Mouse (Mus musculus): ENCODE data around the gene Tlcd2. TPM values are rescaled to one million over a fixed set of nuclear protein-coding genes. Genes with fewer than 3 reads are reported as not detected.
A peak's percentile ranks its signal among the peaks of the same experiment; 100 is the strongest.

Tlcd2 gene
- polyA plus RNA-seq, 1 experiment from 2014 or later: 11.4 TPM

GRCm38 (mm10) chr11:75467512-75468215, 6.1 kb downstream of the Tlcd2 start:
- H3K27ac ChIP-seq (replicated peaks): peak overlapping the region; percentile 65
- ATAC-seq (ENCODE audit: extremely low read depth, insufficient number of reproducible peaks, low FRiP score, low TSS enrichment): peak; percentile 55
- H3K4me2 ChIP-seq: peak overlapping the region; percentile 95
- peaks cover 34% of the 10 kb centered on the region for H3K4me1 ChIP-seq
- H3K9me3 ChIP-seq: peaks cover 4% of the 10 kb centered on the region; the same call in 1 of the 2 replicates
- 13% methylated on average over 19 of the region's 19 CpGs for WGBS
- no peaks in the 10 kb centered on the region for H3K27me3 ChIP-seq (replicated peaks)
- H3K9ac ChIP-seq: peak overlapping the region; percentile 87
- peak overlapping the region; percentile 63 for H3K4me3 ChIP-seq
- H3K36me3 ChIP-seq: peaks cover 33% of the 10 kb centered on the region

- 60% methylated on average over 7 of the region's 7 CpGs for WGBS
Observed at GRCm38 (mm10) chr11:75468410-75468809, 6.9 kb downstream of the Tlcd2 start.

GRCm38 (mm10) chr11:75469261-75469660, 7.7 kb downstream of the Tlcd2 start:
- H3K4me3 ChIP-seq: no peak overlapping the region
- WGBS: 88% methylated on average over 4 of the region's 4 CpGs
- ATAC-seq (ENCODE audit: extremely low read depth, insufficient number of reproducible peaks, low FRiP score, low TSS enrichment): no peak
- no peak overlapping the region for H3K9ac ChIP-seq
- H3K9me3 ChIP-seq: peaks cover 4% of the 10 kb centered on the region; the same call in 1 of the 2 replicates
- H3K4me2 ChIP-seq: no peak overlapping the region
- no peak overlapping the region for H3K27ac ChIP-seq (replicated peaks)
- no peaks in the 10 kb centered on the region for H3K27me3 ChIP-seq (replicated peaks)
- H3K36me3 ChIP-seq: peaks cover 24% of the 10 kb centered on the region
- H3K4me1 ChIP-seq: peaks cover 21% of the 10 kb centered on the region

More at GRCm38 (mm10) chr11:75468410-75468809, 6.9 kb downstream of the Tlcd2 start:
- Histone ChIP-seq H3K27me3 (replicated peaks) (no peaks in the 10 kb centered on the region), H3K4me3 (peak overlapping the region; percentile 63), H3K36me3 (peaks cover 32% of the 10 kb centered on the region), H3K9ac (peak overlapping the region; percentile 87), H3K4me2 (peak overlapping the region; percentile 95), H3K27ac (replicated peaks) (no peak overlapping the region), H3K9me3 (peaks cover 4% of the 10 kb centered on the region; the same call in 1 of the 2 replicates), H3K4me1 (peaks cover 26% of the 10 kb centered on the region)
- ATAC-seq (ENCODE audit: extremely low read depth, insufficient number of reproducible peaks, low FRiP score, low TSS enrichment): no peak

DNA sequence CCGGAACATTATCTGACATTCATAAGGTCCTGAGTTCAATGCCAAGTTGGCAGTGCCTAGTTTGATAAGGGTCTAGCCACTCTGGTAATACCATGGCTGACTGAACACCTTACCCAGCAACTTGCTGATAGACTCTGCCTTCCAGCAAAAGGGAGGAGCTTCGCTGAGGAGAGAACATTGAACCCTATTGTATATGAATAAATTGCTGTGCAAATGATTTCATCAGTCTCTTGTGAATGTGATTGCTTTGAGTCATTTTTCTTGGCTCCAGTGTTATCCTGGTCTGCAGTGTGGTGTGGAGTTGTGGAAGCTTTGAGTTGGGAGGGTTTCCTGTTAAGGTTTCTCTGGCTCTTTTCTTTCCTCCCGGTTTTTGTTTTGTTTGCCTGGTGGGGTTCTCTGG, 9.2 kb downstream of the Tlcd2 start:
- Histone ChIP-seq H3K27ac (replicated peaks) (0 out of 2 replicates have a peak overlapping the region, but pooled peaks have one; percentile 10), H3K4me1 (peaks cover 17% of the 10 kb centered on the region), H3K4me3 (no peak overlapping the region), H3K27me3 (replicated peaks) (no peaks in the 10 kb centered on the region), H3K36me3 (peaks cover 10% of the 10 kb centered on the region), H3K9me3 (peaks cover 4% of the 10 kb centered on the region; the same call in 1 of the 2 replicates), H3K9ac (no peak overlapping the region), H3K4me2 (no peak overlapping the region)
- ATAC-seq (ENCODE audit: extremely low read depth, insufficient number of reproducible peaks, low FRiP score, low TSS enrichment): no peak
- 75% methylated on average over 3 of the region's 3 CpGs for WGBS

- ATAC-seq (ENCODE audit: extremely low read depth, insufficient number of reproducible peaks, low FRiP score, low TSS enrichment): no peak
- Histone ChIP-seq H3K36me3 (no peaks in the 10 kb centered on the region), H3K4me2 (no peak overlapping the region), H3K27me3 (replicated peaks) (no peaks in the 10 kb centered on the region), H3K9ac (no peak overlapping the region), H3K9me3 (no peaks in the 10 kb centered on the region), H3K4me3 (no peak overlapping the region), H3K27ac (replicated peaks) (no peak overlapping the region), H3K4me1 (peaks cover 9% of the 10 kb centered on the region)
- WGBS: 70% methylated on average over 11 of the region's 11 CpGs
Observed at GRCm38 (mm10) chr11:75472469-75473081, 11.1 kb downstream of the Tlcd2 start.

- 57% methylated on average over 7 of the region's 7 CpGs for WGBS
- Histone ChIP-seq H3K27me3 (replicated peaks) (no peaks in the 10 kb centered on the region), H3K4me1 (peaks cover 2% of the 10 kb centered on the region), H3K4me2 (no peak overlapping the region), H3K27ac (replicated peaks) (no peak overlapping the region), H3K9me3 (no peaks in the 10 kb centered on the region), H3K4me3 (no peak overlapping the region), H3K36me3 (no peaks in the 10 kb centered on the region), H3K9ac (no peak overlapping the region)
- no peak for ATAC-seq (ENCODE audit: extremely low read depth, insufficient number of reproducible peaks, low FRiP score, low TSS enrichment)
Observed at GRCm38 (mm10) chr11:75473376-75473775, 11.9 kb downstream of the Tlcd2 start.

DNA sequence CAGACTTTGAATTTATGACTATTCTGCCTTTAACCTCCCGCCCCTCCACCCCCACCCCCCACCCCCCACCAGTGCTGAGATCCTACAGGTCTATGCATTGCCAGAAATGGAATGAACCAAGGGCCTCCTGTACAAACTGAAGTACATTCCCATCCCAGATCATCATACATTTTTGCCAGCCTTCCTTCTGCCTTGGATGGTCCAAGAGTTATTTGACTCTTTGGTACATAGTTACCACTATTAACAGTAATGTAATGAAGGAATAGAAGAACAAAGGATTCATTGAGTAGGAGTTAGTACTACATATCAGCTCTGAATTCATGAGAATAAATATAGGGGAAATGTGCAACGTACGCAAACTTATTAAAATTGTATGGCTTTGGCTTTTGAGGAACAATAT, 24.7 kb downstream of the Tlcd2 start:
- H3K4me1 ChIP-seq: peaks cover 13% of the 10 kb centered on the region
- 21% methylated on average over 3 of the region's 3 CpGs for WGBS
- no peak overlapping the region for H3K9ac ChIP-seq
- H3K4me3 ChIP-seq: peak overlapping the region; percentile 89
- H3K27me3 ChIP-seq (replicated peaks): peaks cover 7% of the 10 kb centered on the region
- no peak overlapping the region for H3K27ac ChIP-seq (replicated peaks)
- no peak for ATAC-seq (ENCODE audit: extremely low read depth, insufficient number of reproducible peaks, low FRiP score, low TSS enrichment)
- H3K9me3 ChIP-seq: no peaks in the 10 kb centered on the region
- H3K4me2 ChIP-seq: peak overlapping the region; percentile 60
- H3K36me3 ChIP-seq: peaks cover 33% of the 10 kb centered on the region

DNA sequence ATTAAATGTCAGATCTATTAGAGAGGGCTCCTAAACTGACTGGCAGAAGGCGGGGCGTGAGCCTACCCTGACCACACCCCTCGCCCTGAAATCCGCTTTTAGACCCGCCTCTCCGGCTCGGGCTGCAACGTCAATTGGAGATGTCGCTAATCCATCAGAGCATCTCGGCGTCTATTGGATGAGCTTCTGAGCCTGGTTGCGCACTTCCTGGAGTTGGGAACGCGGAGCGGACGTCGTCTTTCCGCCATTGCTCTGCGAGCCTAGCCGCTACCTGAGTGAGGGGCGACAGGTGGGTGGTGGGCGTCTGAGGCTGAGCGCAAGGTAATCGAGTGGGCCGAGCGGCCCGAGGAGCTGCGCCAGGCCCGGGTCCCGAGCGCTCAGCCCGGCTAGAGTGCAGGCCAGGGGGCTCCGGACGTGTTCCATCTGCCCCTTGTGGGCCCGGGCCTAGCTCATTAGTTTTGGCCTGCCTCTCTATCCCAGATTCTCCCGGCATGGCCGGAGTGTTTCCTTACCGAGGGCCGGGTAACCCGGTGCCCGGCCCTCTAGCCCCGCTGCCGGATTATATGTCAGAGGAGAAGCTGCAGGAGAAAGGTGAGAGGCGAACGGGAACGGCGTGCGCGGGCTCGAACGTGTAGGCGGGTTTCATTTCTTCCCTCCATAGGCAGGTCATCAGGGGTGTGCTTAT, 25.2 kb downstream of the Tlcd2 start, which contains the start of gene Prpf8:
Gene Prpf8, plus strand, starts transcription at position 216 of the 685 bp plus-strand sequence.
- under 1% methylated on average over 52 of the region's 52 CpGs for WGBS
- Histone ChIP-seq H3K4me1 (peaks cover 13% of the 10 kb centered on the region), H3K9me3 (no peaks in the 10 kb centered on the region), H3K4me3 (peak within 1 kb of the TSS; percentile 89), H3K27ac (replicated peaks) (peak within 1 kb of the TSS; percentile 55), H3K27me3 (replicated peaks) (peaks cover 7% of the 10 kb centered on the region), H3K9ac (peak within 1 kb of the TSS; percentile 97), H3K36me3 (peaks cover 38% of the 10 kb centered on the region), H3K4me2 (peak within 1 kb of the TSS; percentile 96)
- ATAC-seq (ENCODE audit: extremely low read depth, insufficient number of reproducible peaks, low FRiP score, low TSS enrichment): peak; percentile 97

- peak overlapping the region; percentile 97 for H3K9ac ChIP-seq
- peaks cover 6% of the 10 kb centered on the region for H3K27me3 ChIP-seq (replicated peaks)
- peak overlapping the region; percentile 89 for H3K4me3 ChIP-seq
- peaks cover 46% of the 10 kb centered on the region for H3K36me3 ChIP-seq
- no peak overlapping the region for H3K27ac ChIP-seq (replicated peaks)
- no peaks in the 10 kb centered on the region for H3K9me3 ChIP-seq
- no peak for ATAC-seq (ENCODE audit: extremely low read depth, insufficient number of reproducible peaks, low FRiP score, low TSS enrichment)
- H3K4me1 ChIP-seq: peaks cover 13% of the 10 kb centered on the region
- 28% methylated on average over 6 of the region's 6 CpGs for WGBS
- peak overlapping the region; percentile 96 for H3K4me2 ChIP-seq
Observed at GRCm38 (mm10) chr11:75487496-75487895, 26.0 kb downstream of the Tlcd2 start.

DNA sequence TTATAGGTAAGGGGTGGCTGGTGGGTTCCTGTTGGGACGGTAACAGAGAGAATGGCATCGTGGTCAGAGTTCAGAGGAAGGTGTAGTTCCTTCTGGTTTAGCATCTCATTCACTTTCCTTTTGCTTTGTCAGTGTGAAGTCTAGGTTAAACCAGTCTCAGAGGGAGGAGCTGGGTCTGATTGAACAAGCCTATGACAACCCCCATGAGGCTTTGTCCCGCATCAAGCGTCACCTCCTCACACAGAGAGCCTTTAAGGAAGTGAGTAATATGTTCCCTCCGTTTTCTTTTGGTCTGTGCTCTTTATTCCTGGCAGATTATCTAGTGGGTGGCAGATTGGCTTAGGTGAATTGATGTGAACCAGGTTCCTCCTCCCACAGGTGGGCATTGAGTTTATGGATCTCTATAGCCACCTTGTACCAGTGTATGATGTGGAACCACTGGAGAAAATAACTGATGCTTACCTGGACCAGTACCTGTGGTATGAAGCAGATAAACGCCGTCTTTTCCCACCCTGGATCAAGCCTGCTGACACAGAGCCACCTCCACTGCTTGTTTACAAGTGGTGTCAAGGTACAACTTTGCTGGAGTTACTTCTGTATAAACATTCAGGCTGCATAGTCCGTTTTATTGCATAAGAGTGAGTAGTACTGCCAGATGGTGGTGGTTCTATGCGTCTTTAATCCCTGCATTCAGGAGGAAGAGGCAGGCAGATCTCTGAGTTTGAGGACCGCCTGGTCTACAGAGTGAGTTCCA, 33.0 kb downstream of the Tlcd2 start:
- H3K27ac ChIP-seq (replicated peaks): no peak overlapping the region
- H3K27me3 ChIP-seq (replicated peaks): no peaks in the 10 kb centered on the region
- no peak overlapping the region for H3K4me2 ChIP-seq
- peaks cover 100% of the 10 kb centered on the region for H3K36me3 ChIP-seq
- ATAC-seq (ENCODE audit: extremely low read depth, insufficient number of reproducible peaks, low FRiP score, low TSS enrichment): no peak
- no peak overlapping the region for H3K4me3 ChIP-seq
- no peak overlapping the region for H3K9ac ChIP-seq
- 90% methylated on average over 10 of the region's 10 CpGs for WGBS
- H3K4me1 ChIP-seq: 0 out of 2 replicates have a peak, but pooled peaks cover 4% of the 10 kb centered on the region
- no peaks in the 10 kb centered on the region for H3K9me3 ChIP-seq

DNA sequence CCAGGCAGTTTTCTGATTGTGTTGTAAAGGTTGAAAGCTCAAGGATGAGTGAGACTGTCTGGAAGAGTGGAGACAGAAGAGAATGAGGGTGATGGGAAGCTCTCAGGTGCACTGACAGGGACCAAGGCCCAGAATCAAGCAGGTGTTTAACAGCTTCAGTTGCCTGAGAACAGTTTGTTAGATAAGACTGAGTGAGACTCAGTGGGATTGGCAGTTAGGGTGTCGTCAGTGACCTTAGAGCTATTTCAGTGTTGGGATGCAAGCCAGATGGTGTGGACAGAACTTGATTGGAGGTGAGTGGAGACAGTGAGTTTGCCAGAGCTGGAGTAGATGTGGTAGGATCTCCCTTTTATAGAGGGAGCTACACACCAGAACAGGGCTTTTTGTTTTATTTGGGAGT, 36.6 kb downstream of the Tlcd2 start:
- 0 out of 2 replicates have a peak, but pooled peaks cover 4% of the 10 kb centered on the region for H3K4me1 ChIP-seq
- no peak overlapping the region for H3K4me2 ChIP-seq
- H3K27ac ChIP-seq (replicated peaks): no peak overlapping the region
- H3K4me3 ChIP-seq: no peak overlapping the region
- H3K9me3 ChIP-seq: no peaks in the 10 kb centered on the region
- H3K36me3 ChIP-seq: peaks cover 100% of the 10 kb centered on the region
- ATAC-seq (ENCODE audit: extremely low read depth, insufficient number of reproducible peaks, low FRiP score, low TSS enrichment): no peak
- 27% methylated on average over 1 of the region's 1 CpGs for WGBS
- H3K27me3 ChIP-seq (replicated peaks): no peaks in the 10 kb centered on the region
- H3K9ac ChIP-seq: no peak overlapping the region
